Mouse (Mus musculus) cortical plate, adult 2 months (tissue): ENCODE data around the gene Ifna4.

Experiments used
- CTCF ChIP-seq: fragments of 200-500 bp; IDR thresholded peaks from 2 replicates; pipeline ENCODE4 v1.5.1; 2011; ENCODE audit warnings: mild to moderate bottlenecking, control low read depth, low read length; ENCODE audit not compliant: insufficient read depth; ENCODE audit errors: extremely low read depth
- POLR2A ChIP-seq: fragments of 200-500 bp; IDR thresholded peaks from 2 replicates; pipeline ENCODE4 v1.6.1; 2011; ENCODE audit warnings: mild to moderate bottlenecking, low read length, control low read depth; ENCODE audit not compliant: insufficient read depth; ENCODE audit errors: extremely low read depth

- TF ChIP-seq POLR2A: no peak
- TF ChIP-seq CTCF: no peak
Observed at GRCm38 (mm10) chr4:88838828-88839227, 2.8 kb upstream of the Ifna4 start.
